Mouse (Mus musculus): Measurements from ENCODE around the gene Myo1h. TPM values are rescaled to one million over a fixed set of nuclear protein-coding genes. Genes with fewer than 3 reads are reported as not detected.

Gene Myo1h
- polyA plus RNA-seq, 1 experiment from 2014 or later: 0.85 TPM

Small RNA genes within 50 kb of the gene (microRNA-seq; reads per million reads assigned to microRNA genes)
- not detected for gene Mir7027

Other genes starting within 250 kb of the Myo1h start
- 18.6 and 20.7 TPM in 2 replicates for gene Usp30, start 223.7 kb upstream of the Myo1h start, polyA plus RNA-seq (2015; fragmentation: Nextera tagmentation; extraction: Ambion mirVana)
- gene Svop, start 197.6 kb upstream of the Myo1h start, polyA plus RNA-seq (2015; fragmentation: Nextera tagmentation; extraction: Ambion mirVana): 97.2 and 98.7 TPM in 2 replicates
- gene Alkbh2, start 160.9 kb upstream of the Myo1h start, polyA plus RNA-seq (2015; fragmentation: Nextera tagmentation; extraction: Ambion mirVana): 4.9 and 6.4 TPM in 2 replicates
- gene Ung, start 158.8 kb upstream of the Myo1h start, polyA plus RNA-seq (2015; fragmentation: Nextera tagmentation; extraction: Ambion mirVana): 12.1 and 14.4 TPM in 2 replicates
- gene Acacb, start 142.6 kb upstream of the Myo1h start, polyA plus RNA-seq (2015; fragmentation: Nextera tagmentation; extraction: Ambion mirVana): 5.4 and 5.5 TPM in 2 replicates
- 0.11 and 0.29 TPM in 2 replicates for gene Foxn4, start 15.4 kb upstream of the Myo1h start, polyA plus RNA-seq (2015; fragmentation: Nextera tagmentation; extraction: Ambion mirVana)
- gene Kctd10, start 91.3 kb downstream of the Myo1h start, polyA plus RNA-seq (2015; fragmentation: Nextera tagmentation; extraction: Ambion mirVana): 59.3 and 70.1 TPM in 2 replicates
- 36.7 and 45.4 TPM in 2 replicates for gene Ube3b, start 91.4 kb downstream of the Myo1h start, polyA plus RNA-seq (2015; fragmentation: Nextera tagmentation; extraction: Ambion mirVana)
- gene Mmab, start 154.9 kb downstream of the Myo1h start, polyA plus RNA-seq (2015; fragmentation: Nextera tagmentation; extraction: Ambion mirVana): 38.2 and 40.8 TPM in 2 replicates
- gene Mvk, start 155.1 kb downstream of the Myo1h start, polyA plus RNA-seq (2015; fragmentation: Nextera tagmentation; extraction: Ambion mirVana): 75.8 and 86.9 TPM in 2 replicates

Data from hindbrain, embryonic 16.5 days (tissue).